Mouse (Mus musculus): ENCODE data around the gene Baz2b.

GRCm38 (mm10) chr2:60000268-60000667 is 209.4 kb downstream of the Baz2b start:
- TF ChIP-seq POLR2A (IDR thresholded peaks at IDR 0.05; ENCODE audit: insufficient read depth, low read depth, low read length) (no peak), CTCF (IDR thresholded peaks at IDR 0.05; ENCODE audit: insufficient read depth, low read depth, low read length) (no peak)
